Mouse (Mus musculus) large intestine, adult 2 months (tissue): Measurements from ENCODE around the gene Cth. TPM values are rescaled to one million over a fixed set of nuclear protein-coding genes. Genes with fewer than 3 reads are reported as not detected.
"Not testable (repeated sequence)": the region's sequence is repeated elsewhere in the genome, so short reads cannot be mapped to it uniquely, and the experiment has no call there.

ENCODE experiments used
- DNase-seq: peaks from one replicate; pipeline ENCODE4 v3.0.0-alpha.2; 2012; ENCODE audit warnings: low read depth, low spot score
- WGBS: fragments of 180-500 bp; shearing (Covaris S2); methylation state at CpG from one replicate; pipeline ENCODE4 v1.1.7; 2018; 5-methylcytosine and 5-hydroxymethylcytosine counted together
- polyA plus RNA-seq: library from polyadenylated mRNA; depleted of rRNA; stranded (reverse); fragments of >200 nt; gene quantifications from 2 replicates; pipeline ENCODE4 v1.2.3, GENCODE M21; 2012; rRNA removed

Gene Cth
- polyA plus RNA-seq = 46.6 and 51.3 TPM in 2 replicates

- peak; percentile 89 for DNase-seq
- under 1% methylated on average over 30 of the region's 30 CpGs for WGBS
These were observed at the start of gene Cth for GRCm38 (mm10) chr3:157924692-157925328. Gene Cth, minus strand, starts transcription at chr3:157925077.

- DNase-seq = no peak
- 98% methylated on average over 2 of the region's 2 CpGs for WGBS
These were observed 48.4 kb upstream of the Cth start for GRCm38 (mm10) chr3:157973236-157973635.

GRCm38 (mm10) chr3:157971151-157971550, 46.3 kb upstream of the Cth start:
- DNase-seq = no peak
- 85% methylated on average over 2 of the region's 2 CpGs for WGBS

- no peak for DNase-seq
These were observed 32.4 kb upstream of the Cth start for GRCm38 (mm10) chr3:157957320-157957719.

GRCm38 (mm10) chr3:157956201-157956600, 31.3 kb upstream of the Cth start:
- 95% methylated on average over 3 of the region's 3 CpGs for WGBS
- no peak for DNase-seq

- WGBS = 87% methylated on average over 2 of the region's 2 CpGs
- no peak for DNase-seq
These were observed 30.6 kb upstream of the Cth start for GRCm38 (mm10) chr3:157955466-157955865.

GRCm38 (mm10) chr3:157952716-157953115, 27.8 kb upstream of the Cth start:
- DNase-seq = no peak
- WGBS = 77% methylated on average over 2 of the region's 2 CpGs

- no peak for DNase-seq
- WGBS = under 1% methylated on average over 93 of the region's 93 CpGs
These were observed 22.8 kb upstream of the Cth start for GRCm38 (mm10) chr3:157947383-157948280.

GRCm38 (mm10) chr3:157946843-157947358, 22.0 kb upstream of the Cth start, which contains the start of gene Ankrd13c:
Gene Ankrd13c, plus strand, starts transcription at chr3:157947239.
- peak; percentile 91 for DNase-seq
- WGBS = under 1% methylated on average over 45 of the region's 45 CpGs

GRCm38 (mm10) chr3:157938585-157938984, 13.7 kb upstream of the Cth start:
- WGBS = 79% methylated on average over 2 of the region's 2 CpGs
- DNase-seq = no peak

GRCm38 (mm10) chr3:157934301-157934823, 9.5 kb upstream of the Cth start:
- 65% methylated on average over 3 of the region's 3 CpGs for WGBS
- DNase-seq = no peak

GRCm38 (mm10) chr3:157933223-157933622, 8.3 kb upstream of the Cth start:
- WGBS = 76% methylated on average over 6 of the region's 6 CpGs
- DNase-seq = not testable (repeated sequence)

- WGBS = 13% methylated on average over 3 of the region's 3 CpGs
- no peak for DNase-seq
These were observed 7.2 kb upstream of the Cth start for GRCm38 (mm10) chr3:157932074-157932473.

- WGBS = 33% methylated on average over 3 of the region's 3 CpGs
- DNase-seq = no peak
These were observed 6.7 kb upstream of the Cth start for GRCm38 (mm10) chr3:157931592-157931991.

- 55% methylated on average over 1 of the region's 1 CpGs for WGBS
- DNase-seq = no peak
These were observed 4.5 kb upstream of the Cth start for GRCm38 (mm10) chr3:157929417-157929816.

GRCm38 (mm10) chr3:157928731-157929130, 3.9 kb upstream of the Cth start:
- DNase-seq = no peak
- 62% methylated on average over 2 of the region's 2 CpGs for WGBS

GRCm38 (mm10) chr3:157926761-157927160, 1.9 kb upstream of the Cth start:
- 76% methylated on average over 2 of the region's 2 CpGs for WGBS
- DNase-seq = no peak

GRCm38 (mm10) chr3:157925706-157926510, 1.0 kb upstream of the Cth start:
- WGBS = 81% methylated on average over 14 of the region's 14 CpGs
- no peak for DNase-seq

GRCm38 (mm10) chr3:157923268-157923835, 1.5 kb downstream of the Cth start:
- no peak for DNase-seq
- 81% methylated on average over 3 of the region's 3 CpGs for WGBS
